Mouse (Mus musculus): ENCODE results near the gene Lrig2. TPM values are rescaled to one million over a fixed set of nuclear protein-coding genes. Genes with fewer than 3 reads are reported as not detected.

The Lrig2 gene
- polyA plus RNA-seq, 1 experiment: 2.7 TPM

- no peaks in the 10 kb centered on the region for H3K79me3 ChIP-seq (ENCODE audit: low read depth)
Observed at GRCm38 (mm10) chr3:104525516-104525915, 13.8 kb upstream of the Lrig2 start.

GRCm38 (mm10) chr3:104525029-104525428 lies 13.3 kb upstream of the Lrig2 start:
- Histone ChIP-seq H3K79me2 (ENCODE audit: control insufficient read depth, insufficient read depth) (no peaks in the 10 kb centered on the region), H3K36me3 (ENCODE audit: control insufficient read depth, insufficient read depth) (no peaks in the 10 kb centered on the region), H3K27me3 (ENCODE audit: control insufficient read depth, insufficient read depth, insufficient read length) (no peaks in the 10 kb centered on the region), H3K79me3 (ENCODE audit: low read depth) (no peaks in the 10 kb centered on the region), H3ac (ENCODE audit: control insufficient read depth, insufficient read length, low read depth) (no peak overlapping the region), H3K4me3 (ENCODE audit: insufficient read depth, poor library complexity, severe bottlenecking) (no peak overlapping the region)
- TF ChIP-seq CTCF (IDR thresholded peaks at IDR 0.05; ENCODE audit: control insufficient read depth, insufficient read depth, insufficient read length) (no peak), MYOG (IDR thresholded peaks at IDR 0.05; ENCODE audit: control insufficient read depth, extremely low read depth, insufficient read length) (no peak), MYOD1 (IDR thresholded peaks at IDR 0.05; ENCODE audit: control insufficient read depth, insufficient read length, low read depth) (no peak), MAX (IDR thresholded peaks at IDR 0.05) (no peak), USF1 (IDR thresholded peaks at IDR 0.05; ENCODE audit: low read depth) (no peak), CEBPB (IDR thresholded peaks at IDR 0.05; ENCODE audit: low read depth) (no peak), FOSL1 (IDR thresholded peaks at IDR 0.05; ENCODE audit: insufficient read depth, low read length, poor library complexity, severe bottlenecking) (no peak)

More at GRCm38 (mm10) chr3:104525516-104525915, 13.8 kb upstream of the Lrig2 start:
- Histone ChIP-seq H3K36me3 (ENCODE audit: control insufficient read depth, insufficient read depth) (no peaks in the 10 kb centered on the region), H3K79me2 (ENCODE audit: control insufficient read depth, insufficient read depth) (no peaks in the 10 kb centered on the region), H3ac (ENCODE audit: control insufficient read depth, insufficient read length, low read depth) (no peak overlapping the region), H3K27me3 (ENCODE audit: control insufficient read depth, insufficient read depth, insufficient read length) (no peaks in the 10 kb centered on the region), H3K4me3 (ENCODE audit: insufficient read depth, poor library complexity, severe bottlenecking) (no peak overlapping the region)
- TF ChIP-seq MAX (IDR thresholded peaks at IDR 0.05) (no peak), MYOG (IDR thresholded peaks at IDR 0.05; ENCODE audit: control insufficient read depth, extremely low read depth, insufficient read length) (no peak), MYOD1 (IDR thresholded peaks at IDR 0.05; ENCODE audit: control insufficient read depth, insufficient read length, low read depth) (no peak), FOSL1 (IDR thresholded peaks at IDR 0.05; ENCODE audit: insufficient read depth, low read length, poor library complexity, severe bottlenecking) (no peak), USF1 (IDR thresholded peaks at IDR 0.05; ENCODE audit: low read depth) (no peak), CEBPB (IDR thresholded peaks at IDR 0.05; ENCODE audit: low read depth) (no peak), CTCF (IDR thresholded peaks at IDR 0.05; ENCODE audit: control insufficient read depth, insufficient read depth, insufficient read length) (no peak)

GRCm38 (mm10) chr3:104523333-104523871 lies 11.7 kb upstream of the Lrig2 start:
- H3K79me3 ChIP-seq (ENCODE audit: low read depth): no peaks in the 10 kb centered on the region
- H3K4me3 ChIP-seq (ENCODE audit: insufficient read depth, poor library complexity, severe bottlenecking): no peak overlapping the region
- no peak for TF ChIP-seq USF1 (IDR thresholded peaks at IDR 0.05; ENCODE audit: low read depth)
- no peak for TF ChIP-seq MYOD1 (IDR thresholded peaks at IDR 0.05; ENCODE audit: control insufficient read depth, insufficient read length, low read depth)
- no peak for TF ChIP-seq CEBPB (IDR thresholded peaks at IDR 0.05; ENCODE audit: low read depth)
- no peak for TF ChIP-seq MYOG (IDR thresholded peaks at IDR 0.05; ENCODE audit: control insufficient read depth, extremely low read depth, insufficient read length)
- TF ChIP-seq FOSL1 (IDR thresholded peaks at IDR 0.05; ENCODE audit: insufficient read depth, low read length, poor library complexity, severe bottlenecking): no peak
- TF ChIP-seq MAX (IDR thresholded peaks at IDR 0.05): no peak
- no peak for TF ChIP-seq CTCF (IDR thresholded peaks at IDR 0.05; ENCODE audit: control insufficient read depth, insufficient read depth, insufficient read length)
- H3K36me3 ChIP-seq (ENCODE audit: control insufficient read depth, insufficient read depth): no peaks in the 10 kb centered on the region
- H3K27me3 ChIP-seq (ENCODE audit: control insufficient read depth, insufficient read depth, insufficient read length): no peaks in the 10 kb centered on the region
- no peak overlapping the region for H3ac ChIP-seq (ENCODE audit: control insufficient read depth, insufficient read length, low read depth)
- no peaks in the 10 kb centered on the region for H3K79me2 ChIP-seq (ENCODE audit: control insufficient read depth, insufficient read depth)

- no peaks in the 10 kb centered on the region for H3K79me3 ChIP-seq (ENCODE audit: low read depth)
- H3K4me3 ChIP-seq (ENCODE audit: insufficient read depth, poor library complexity, severe bottlenecking): no peak overlapping the region
- TF ChIP-seq MYOG (IDR thresholded peaks at IDR 0.05; ENCODE audit: control insufficient read depth, extremely low read depth, insufficient read length): no peak
- no peak for TF ChIP-seq CTCF (IDR thresholded peaks at IDR 0.05; ENCODE audit: control insufficient read depth, insufficient read depth, insufficient read length)
- TF ChIP-seq FOSL1 (IDR thresholded peaks at IDR 0.05; ENCODE audit: insufficient read depth, low read length, poor library complexity, severe bottlenecking): no peak
- TF ChIP-seq MYOD1 (IDR thresholded peaks at IDR 0.05; ENCODE audit: control insufficient read depth, insufficient read length, low read depth): no peak
- no peak for TF ChIP-seq MAX (IDR thresholded peaks at IDR 0.05)
- H3K36me3 ChIP-seq (ENCODE audit: control insufficient read depth, insufficient read depth): no peaks in the 10 kb centered on the region
- H3ac ChIP-seq (ENCODE audit: control insufficient read depth, insufficient read length, low read depth): no peak overlapping the region
- H3K79me2 ChIP-seq (ENCODE audit: control insufficient read depth, insufficient read depth): no peaks in the 10 kb centered on the region
- no peaks in the 10 kb centered on the region for H3K27me3 ChIP-seq (ENCODE audit: control insufficient read depth, insufficient read depth, insufficient read length)
Observed at GRCm38 (mm10) chr3:104521341-104521924, 9.7 kb upstream of the Lrig2 start.

GRCm38 (mm10) chr3:104520471-104520870 lies 8.8 kb upstream of the Lrig2 start:
- TF ChIP-seq FOSL1 (IDR thresholded peaks at IDR 0.05; ENCODE audit: insufficient read depth, low read length, poor library complexity, severe bottlenecking): no peak
- no peak for TF ChIP-seq USF1 (IDR thresholded peaks at IDR 0.05; ENCODE audit: low read depth)
- TF ChIP-seq CEBPB (IDR thresholded peaks at IDR 0.05; ENCODE audit: low read depth): no peak
- TF ChIP-seq MYOG (IDR thresholded peaks at IDR 0.05; ENCODE audit: control insufficient read depth, extremely low read depth, insufficient read length): no peak
- TF ChIP-seq MYOD1 (IDR thresholded peaks at IDR 0.05; ENCODE audit: control insufficient read depth, insufficient read length, low read depth): no peak
- no peak for TF ChIP-seq MAX (IDR thresholded peaks at IDR 0.05)
- no peak for TF ChIP-seq CTCF (IDR thresholded peaks at IDR 0.05; ENCODE audit: control insufficient read depth, insufficient read depth, insufficient read length)
- Histone ChIP-seq H3ac (ENCODE audit: control insufficient read depth, insufficient read length, low read depth) (no peak overlapping the region), H3K27me3 (ENCODE audit: control insufficient read depth, insufficient read depth, insufficient read length) (no peaks in the 10 kb centered on the region), H3K4me3 (ENCODE audit: insufficient read depth, poor library complexity, severe bottlenecking) (no peak overlapping the region), H3K79me3 (ENCODE audit: low read depth) (no peaks in the 10 kb centered on the region), H3K36me3 (ENCODE audit: control insufficient read depth, insufficient read depth) (no peaks in the 10 kb centered on the region), H3K79me2 (ENCODE audit: control insufficient read depth, insufficient read depth) (no peaks in the 10 kb centered on the region)

All from C2C12 (cell line).